ENCODE assay signal across 24 mouse cellular contexts in genomic region chr10:71646071-71646470, GRCm38 (mm10).
"Had no signal": no experiment of that assay in that cellular context is flagged by ENCODE, and none has a peak within 500 bp of the region (broad histone marks: within the 10 kb centered on the region; RNA-seq: fewer than 3 reads in every experiment).

No protein-coding gene starts in this region.

- H3K9me3 ChIP-seq: heart, embryonic 15.5 days; hindbrain, embryonic 13.5 days; hindbrain, embryonic 15.5 days; kidney, embryonic 15.5 days had no signal

- H3K36me3 ChIP-seq: heart, embryonic 13.5 days; heart, embryonic 15.5 days; hindbrain, embryonic 13.5 days; hindbrain, embryonic 15.5 days; kidney, embryonic 15.5 days; limb, embryonic 13.5 days had no signal

- ATAC-seq: forebrain, postnatal 0 days; hindbrain, postnatal 0 days; intestine, embryonic 16.5 days had no signal

- H3K4me2 ChIP-seq: heart, embryonic 11.5 days; heart, embryonic 13.5 days; heart, embryonic 15.5 days; hindbrain, embryonic 13.5 days; hindbrain, embryonic 15.5 days; kidney, embryonic 15.5 days; limb, embryonic 13.5 days had no signal

- H3K9ac ChIP-seq: forebrain, postnatal 0 days; heart, embryonic 13.5 days; heart, embryonic 15.5 days; hindbrain, embryonic 13.5 days; hindbrain, embryonic 15.5 days; kidney, embryonic 15.5 days; limb, embryonic 13.5 days had no signal

- H3K4me3 ChIP-seq: heart, adult 2 months; heart, embryonic 13.5 days; heart, embryonic 15.5 days; hindbrain, embryonic 13.5 days; hindbrain, embryonic 15.5 days; kidney, embryonic 15.5 days; limb, embryonic 13.5 days had no signal

- H3K4me1 ChIP-seq: heart, embryonic 13.5 days; heart, embryonic 15.5 days; hindbrain, embryonic 13.5 days; hindbrain, embryonic 15.5 days; kidney, embryonic 15.5 days; limb, embryonic 13.5 days had no signal

- H3K27me3 ChIP-seq: heart, embryonic 13.5 days; heart, embryonic 15.5 days; hindbrain, embryonic 13.5 days; hindbrain, embryonic 15.5 days; kidney, embryonic 15.5 days; limb, embryonic 13.5 days had no signal

- H3K27ac ChIP-seq: heart, adult 2 months; heart, embryonic 13.5 days; heart, embryonic 15.5 days; hindbrain, embryonic 13.5 days; hindbrain, embryonic 15.5 days; hindbrain, postnatal 0 days; kidney, embryonic 15.5 days; kidney, postnatal 0 days; limb, embryonic 13.5 days had no signal

- DNase-seq: forebrain, postnatal 0 days; gastrocnemius, postnatal 14 days; gastrocnemius, postnatal 36 days; heart, adult 2 months; heart, postnatal 14 days; heart, postnatal 36 days; kidney, adult 11 months; kidney, adult 2 months; kidney, adult 9 months; kidney, postnatal 14 days; kidney, postnatal 36 days; layer of hippocampus, adult 9-11 months; layer of hippocampus, postnatal 36 days; left cerebral cortex, postnatal 4 days had no signal
